Mouse (Mus musculus) liver, postnatal 0 days (tissue): ENCODE measurements around the gene Top2a. TPM values are rescaled to one million over a fixed set of nuclear protein-coding genes. Genes with fewer than 3 reads are reported as not detected.

Source experiments
- ATAC-seq: fragments of 200-750 bp; cut with Nextera tagmentation; 2 replicates; pipeline ENCODE4 v1.8.0; 2017; ENCODE audit warnings: mild to moderate bottlenecking, moderate library complexity
- DNase-seq: peaks from one replicate; pipeline ENCODE4 v3.0.0-alpha.2; 2016
- H3K27ac ChIP-seq: fragments of 300-500 bp; sonication (generic); 2 replicates; pipeline ENCODE4 v1.5.1; 2014; ENCODE audit warnings: antibody characterized with exemption, moderate library complexity, mild to moderate bottlenecking, low read depth
- H3K27me3 ChIP-seq: fragments of 300-500 bp; sonication (generic); 2 replicates; pipeline ENCODE4 v1.6.1; 2014; ENCODE audit warnings: low read length, control low read depth, mixed read lengths; ENCODE audit not compliant: insufficient read depth
- H3K36me3 ChIP-seq: fragments of 300-500 bp; sonication (generic); replicated peaks from 2 replicates; pipeline ENCODE4 v1.6.1; 2014; ENCODE audit warnings: mild to moderate bottlenecking, control low read depth, low read length, moderate library complexity, mixed read lengths; ENCODE audit not compliant: insufficient read depth
- H3K4me1 ChIP-seq: fragments of 300-500 bp; sonication (generic); 2 replicates; pipeline ENCODE4 v1.6.1; 2014; ENCODE audit warnings: antibody characterized with exemption, mild to moderate bottlenecking, control low read depth; ENCODE audit not compliant: insufficient read depth
- H3K4me2 ChIP-seq: fragments of 300-500 bp; sonication (generic); 2 replicates; pipeline ENCODE4 v1.6.1; 2014; ENCODE audit warnings: low read depth, mild to moderate bottlenecking, low read length, moderate library complexity, mixed read lengths
- H3K4me3 ChIP-seq: fragments of 300-500 bp; sonication (generic); 2 replicates; pipeline ENCODE4 v1.5.1; 2014; ENCODE audit warnings: low read depth, low read length
- H3K9ac ChIP-seq: fragments of 300-500 bp; sonication (generic); replicated peaks from 2 replicates; pipeline ENCODE4 v1.6.1; 2014; ENCODE audit warnings: mild to moderate bottlenecking, moderate library complexity
- H3K9me3 ChIP-seq: fragments of 300-500 bp; sonication (generic); 2 replicates; pipeline ENCODE4 v1.6.1; 2016; ENCODE audit warnings: mild to moderate bottlenecking, control low read depth, low read length, mixed read lengths
- CTCF ChIP-seq: sonication (generic); IDR thresholded peaks from 2 replicates; pipeline ENCODE4 v1.5.1; 2016; ENCODE audit warnings: antibody characterized with exemption, low read depth
- EP300 ChIP-seq: IDR thresholded peaks from 2 replicates; pipeline ENCODE4 v1.6.1; 2016; ENCODE audit warnings: antibody characterized with exemption, low read depth, mild to moderate bottlenecking
- WGBS: fragments of 180-500 bp; shearing (Covaris S2); extraction: QIAGEN DNeasy Blood & Tissue Kit; methylation state at CpG from one replicate; pipeline ENCODE4 v1.1.7; 2014; ENCODE audit not compliant: insufficient replicate concordance; 5-methylcytosine and 5-hydroxymethylcytosine counted together
- polyA plus RNA-seq: library from polyadenylated mRNA; unstranded; fragments of >200 nt; fragmentation: Nextera tagmentation; extraction: Ambion mirVana; gene quantifications from 2 replicates; pipeline ENCODE4 v1.2.1, GENCODE M21; 2015

Top2a gene
- polyA plus RNA-seq, 1 experiment from 2014 or later = 90.2 TPM

DNA sequence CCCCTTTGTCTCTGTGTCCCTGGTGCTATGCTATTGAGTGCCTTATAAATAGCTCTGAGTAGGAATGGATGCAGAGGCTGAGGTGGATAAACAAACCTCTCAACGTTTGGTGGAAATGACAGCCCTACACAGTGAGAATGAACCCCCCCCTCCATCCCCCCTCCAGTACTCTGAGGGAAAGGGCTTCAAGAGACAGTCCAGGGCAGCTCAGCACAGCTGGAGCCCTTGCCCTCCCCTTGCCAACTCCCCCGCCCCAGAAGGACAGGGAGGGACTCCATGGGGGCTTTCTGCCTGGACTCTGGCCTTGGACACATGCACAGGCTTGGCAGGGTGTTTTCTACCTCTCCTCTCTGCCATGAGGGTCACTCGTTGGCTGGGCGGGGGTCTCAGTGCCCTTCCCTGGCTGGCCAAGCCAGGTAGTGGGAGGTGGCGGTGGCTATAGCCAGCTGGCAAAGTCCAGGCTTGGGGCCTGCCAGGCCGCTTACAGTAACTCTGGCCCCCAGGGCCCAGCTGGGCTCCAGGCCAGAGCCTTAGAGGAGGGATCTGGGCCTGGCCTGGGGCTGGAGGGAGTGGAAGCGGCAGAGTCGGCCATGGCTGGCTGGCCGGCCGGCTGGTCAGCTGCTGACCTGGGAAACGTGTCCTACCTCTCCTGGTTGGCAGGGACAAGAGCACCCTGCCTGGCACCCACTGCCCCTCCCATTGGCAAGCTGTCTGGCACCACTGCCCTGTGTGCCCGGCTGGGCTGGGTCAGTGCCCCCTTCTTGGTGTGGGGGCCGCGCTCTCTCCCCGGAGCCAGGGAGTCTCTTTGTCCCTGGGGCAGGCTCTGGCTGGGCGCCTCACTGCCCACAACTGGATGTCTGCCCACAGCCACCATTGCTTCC lies 72.7 kb downstream of the Top2a start:
- 77% methylated on average over 16 of the region's 16 CpGs for WGBS
- H3K4me2 ChIP-seq = peak overlapping the region; percentile 26; the same call in 1 of the 2 replicates
- ATAC-seq (peak; percentile 31; the same call in 1 of the 2 replicates), DNase-seq (no peak)
- peak overlapping the region; percentile 63 for H3K27ac ChIP-seq
- no peaks in the 10 kb centered on the region for H3K36me3 ChIP-seq
- no peaks in the 10 kb centered on the region for H3K27me3 ChIP-seq
- no peak for TF ChIP-seq CTCF
- no peak for TF ChIP-seq EP300
- H3K4me3 ChIP-seq = no peak overlapping the region
- H3K9ac ChIP-seq = peak overlapping the region; percentile 55
- H3K9me3 ChIP-seq = no peaks in the 10 kb centered on the region
- H3K4me1 ChIP-seq = peaks cover 78% of the 10 kb centered on the region

DNA sequence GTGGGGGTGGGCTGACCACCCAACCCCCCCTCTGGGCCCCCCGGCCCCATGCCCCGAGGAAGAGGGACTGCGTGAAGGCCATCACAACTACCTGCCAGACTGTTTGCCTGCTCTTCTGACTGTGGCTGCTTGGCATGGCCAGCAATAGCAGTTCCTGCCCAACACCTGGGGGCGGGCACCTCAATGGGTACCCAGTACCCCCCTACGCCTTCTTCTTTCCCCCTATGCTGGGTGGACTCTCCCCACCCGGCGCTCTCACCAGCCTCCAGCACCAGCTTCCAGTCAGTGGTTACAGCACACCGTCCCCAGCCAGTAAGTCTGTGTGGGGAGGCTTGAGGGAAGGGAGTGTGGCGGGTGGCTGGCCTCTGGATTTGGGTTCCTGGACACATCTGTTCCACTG lies 73.5 kb downstream of the Top2a start:
- no peak overlapping the region for H3K9ac ChIP-seq
- H3K27me3 ChIP-seq = no peaks in the 10 kb centered on the region
- WGBS = 77% methylated on average over 9 of the region's 9 CpGs
- H3K4me1 ChIP-seq = peaks cover 81% of the 10 kb centered on the region
- no peak overlapping the region for H3K4me3 ChIP-seq
- DNase-seq (no peak), ATAC-seq (no peak)
- no peak overlapping the region for H3K4me2 ChIP-seq
- H3K27ac ChIP-seq = no peak overlapping the region
- H3K36me3 ChIP-seq = no peaks in the 10 kb centered on the region
- H3K9me3 ChIP-seq = no peaks in the 10 kb centered on the region
- TF ChIP-seq EP300 (no peak), CTCF (no peak)

DNA sequence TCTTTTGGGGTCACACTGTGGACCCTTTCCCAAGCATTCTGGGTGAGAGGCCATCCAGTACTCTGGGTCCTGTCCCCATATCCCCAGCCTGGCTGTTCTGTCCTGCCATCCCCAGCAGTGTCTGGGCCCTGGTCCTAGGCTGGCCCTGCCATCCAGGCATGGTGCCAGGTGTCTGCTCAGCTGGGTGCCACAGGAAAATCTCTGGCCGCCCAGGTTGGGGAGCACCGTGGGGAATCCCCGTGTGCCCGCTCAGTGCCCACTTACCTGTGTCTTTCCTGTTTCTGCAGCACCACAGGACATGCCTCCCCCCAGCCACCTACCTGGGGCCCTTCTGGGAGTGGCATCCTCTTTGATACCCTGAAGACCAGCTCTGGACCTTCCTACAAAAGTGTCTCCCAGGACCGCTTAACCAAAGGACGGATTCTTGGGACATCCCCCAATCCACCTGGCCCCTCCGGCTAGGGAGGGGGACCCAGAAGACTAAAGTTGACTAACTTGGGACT lies 74.0 kb downstream of the Top2a start:
- no peak for ATAC-seq
- H3K36me3 ChIP-seq = no peaks in the 10 kb centered on the region
- no peak overlapping the region for H3K4me3 ChIP-seq
- DNase-seq = no peak
- H3K9me3 ChIP-seq = no peaks in the 10 kb centered on the region
- no peak overlapping the region for H3K4me2 ChIP-seq
- H3K27me3 ChIP-seq = no peaks in the 10 kb centered on the region
- TF ChIP-seq CTCF (no peak), EP300 (no peak)
- H3K4me1 ChIP-seq = peaks cover 81% of the 10 kb centered on the region
- no peak overlapping the region for H3K9ac ChIP-seq
- 85% methylated on average over 7 of the region's 7 CpGs for WGBS
- H3K27ac ChIP-seq = peak overlapping the region; percentile 35; the same call in 1 of the 2 replicates

DNA sequence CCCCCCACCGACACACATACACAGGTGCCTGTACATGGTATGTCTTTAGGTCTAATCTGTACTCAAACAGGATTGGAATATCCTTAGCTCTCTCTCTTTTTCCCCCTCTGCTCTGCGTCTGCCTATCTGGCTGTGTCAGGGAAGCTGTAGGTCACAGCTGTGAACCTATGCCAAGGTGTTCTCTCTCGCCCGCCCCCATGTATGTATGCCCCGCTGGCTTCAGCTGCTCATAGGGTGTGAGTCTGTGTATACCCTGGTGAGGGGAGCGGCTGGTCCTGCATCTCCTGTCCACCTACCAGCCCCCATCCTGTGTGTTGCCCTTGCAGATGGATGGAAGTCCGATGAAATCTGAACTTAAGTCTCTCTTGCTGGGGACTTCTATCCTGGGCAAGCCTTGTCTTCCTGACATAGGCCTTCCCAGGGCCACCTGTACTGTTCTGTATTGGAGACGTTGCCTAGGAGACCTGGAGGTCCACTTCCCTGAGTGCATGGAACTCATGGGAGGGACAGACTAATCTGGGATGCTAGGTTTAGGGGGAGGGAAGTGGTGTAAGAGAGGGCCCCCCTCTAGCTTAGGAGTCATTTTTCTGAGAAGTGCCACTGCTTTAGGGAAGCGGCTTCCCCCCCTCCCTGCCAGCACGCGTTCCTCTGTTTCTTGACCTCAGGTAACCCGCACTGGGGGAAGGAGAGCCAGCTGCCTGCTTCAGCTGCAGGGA lies 74.6 kb downstream of the Top2a start:
- H3K4me3 ChIP-seq = no peak overlapping the region
- WGBS = 71% methylated on average over 12 of the region's 12 CpGs
- H3K27me3 ChIP-seq = no peaks in the 10 kb centered on the region
- TF ChIP-seq EP300 (no peak), CTCF (no peak)
- peaks cover 81% of the 10 kb centered on the region for H3K4me1 ChIP-seq
- DNase-seq (no peak), ATAC-seq (no peak)
- H3K4me2 ChIP-seq = no peak overlapping the region
- H3K9me3 ChIP-seq = no peaks in the 10 kb centered on the region
- no peaks in the 10 kb centered on the region for H3K36me3 ChIP-seq
- H3K9ac ChIP-seq = no peak overlapping the region
- H3K27ac ChIP-seq = peak overlapping the region; percentile 35

DNA sequence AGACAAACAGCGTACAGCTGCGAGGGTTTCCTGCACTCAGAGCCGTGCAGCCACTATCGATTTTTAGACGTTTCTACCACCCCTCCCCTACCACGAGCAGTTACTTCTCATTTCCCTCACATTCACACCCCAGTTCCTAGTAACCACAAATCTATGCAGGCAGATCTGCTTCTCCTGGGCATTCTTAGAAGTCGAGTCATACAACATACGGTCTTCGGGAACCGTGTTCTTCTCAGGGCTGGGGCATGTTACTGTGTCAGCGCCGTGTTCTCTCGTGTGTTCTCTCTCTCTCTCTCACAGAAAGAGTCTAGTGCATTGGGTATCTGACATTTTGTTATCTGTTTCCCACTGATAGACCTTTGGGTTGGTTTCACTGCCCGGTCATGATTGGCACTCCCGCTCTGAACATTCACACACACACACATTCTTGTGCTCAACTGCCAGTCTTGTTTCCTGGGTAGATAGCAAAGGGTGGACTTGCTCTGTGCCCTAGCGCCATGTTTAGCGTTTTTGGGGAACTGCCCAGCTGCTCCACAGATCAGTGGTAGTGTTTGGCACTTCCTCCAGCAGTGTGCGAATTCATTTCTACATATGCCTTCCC lies 75.9 kb downstream of the Top2a start:
- DNase-seq = no peak
- Histone ChIP-seq H3K4me2 (peak overlapping the region; percentile 34), H3K27ac (peak overlapping the region; percentile 37)

More for the DNA sequence above, 75.9 kb downstream of the Top2a start:
- Histone ChIP-seq H3K36me3 (no peaks in the 10 kb centered on the region), H3K27me3 (no peaks in the 10 kb centered on the region), H3K9me3 (no peaks in the 10 kb centered on the region), H3K4me1 (peaks cover 83% of the 10 kb centered on the region), H3K9ac (no peak overlapping the region; the same call in 1 of the 2 replicates), H3K4me3 (no peak overlapping the region)
- ATAC-seq = peak; percentile 26
- TF ChIP-seq CTCF (no peak), EP300 (0 out of 2 replicates have a peak, but pooled peaks have one; percentile 24)
- WGBS = 15% methylated on average over 18 of the region's 18 CpGs
